Mouse (Mus musculus) embryonic fibroblast, embryonic 13.5 days (primary cell): ENCODE measurements at regions not wholly inside any gene's neighbourhood (a gene's known extent, or its start where the extent isn't known, plus 50 kb on each side); places are given as distances from the start of the nearest gene placed in this dataset.

Experiments used
- CTCF ChIP-seq: IDR thresholded peaks from 2 replicates; pipeline ENCODE4 v1.5.1; 2011; ENCODE audit warnings: mild to moderate bottlenecking, control low read depth, low read length, moderate library complexity, borderline replicate concordance; ENCODE audit not compliant: insufficient read depth
- POLR2A ChIP-seq: IDR thresholded peaks from 2 replicates; pipeline ENCODE4 v1.6.1; 2011; ENCODE audit warnings: low read depth, mild to moderate bottlenecking, control low read depth, low read length, moderate library complexity

GRCm38 (mm10) chr3:34813046-34813625, 162.9 kb downstream of the Sox2 start:
- no peak for TF ChIP-seq CTCF
- TF ChIP-seq POLR2A, result no peak
